Mouse (Mus musculus): ENCODE measurements around the gene Unc45b. TPM values are rescaled to one million over a fixed set of nuclear protein-coding genes. Genes with fewer than 3 reads are reported as not detected.
A peak's percentile ranks its signal among the peaks of the same experiment; 100 is the strongest.
"Not testable (repeated sequence)": the region's sequence is repeated elsewhere in the genome, so short reads cannot be mapped to it uniquely, and the experiment has no call there.

Unc45b gene
- polyA plus RNA-seq, 1 experiment: not detected

- Histone ChIP-seq H3K27ac (ENCODE audit: insufficient read depth, low read depth, low read length) (no peak within 1 kb of the TSS), H3K4me1 (ENCODE audit: control insufficient read depth, insufficient read depth, low read length) (peaks cover 5% of the 10 kb centered on the region), H3K4me3 (ENCODE audit: insufficient read depth, low read depth, low read length) (peak within 1 kb of the TSS; percentile 97)
- TF ChIP-seq CTCF (IDR thresholded peaks at IDR 0.05; ENCODE audit: insufficient read depth, low read depth, low read length) (peak; percentile 79), POLR2A (IDR thresholded peaks at IDR 0.05; ENCODE audit: insufficient read depth, low read depth, low read length) (peak; percentile 37; the same call in 1 of the 2 replicates)
- WGBS: 1% methylated on average over 73 of the region's 73 CpGs
Measured at GRCm38 (mm10) chr11:82907651-82908607, 2.4 kb upstream of the Unc45b start, which contains the start of gene Nle1. Gene Nle1 (minus strand): TSS chr11:82908411.

- TF ChIP-seq POLR2A (IDR thresholded peaks at IDR 0.05; ENCODE audit: insufficient read depth, low read depth, low read length) (no peak), CTCF (IDR thresholded peaks at IDR 0.05; ENCODE audit: insufficient read depth, low read depth, low read length) (no peak)
- Histone ChIP-seq H3K27ac (ENCODE audit: insufficient read depth, low read depth, low read length) (no peak overlapping the region), H3K4me1 (ENCODE audit: control insufficient read depth, insufficient read depth, low read length) (peaks cover 5% of the 10 kb centered on the region), H3K4me3 (ENCODE audit: insufficient read depth, low read depth, low read length) (no peak overlapping the region)
- 70% methylated on average over 10 of the region's 10 CpGs for WGBS
Measured at GRCm38 (mm10) chr11:82908608-82908989, 1.8 kb upstream of the Unc45b start.

- WGBS: 86% methylated on average over 11 of the region's 11 CpGs
- H3K4me1 ChIP-seq (ENCODE audit: control insufficient read depth, insufficient read depth, low read length): peaks cover 5% of the 10 kb centered on the region
- TF ChIP-seq POLR2A (IDR thresholded peaks at IDR 0.05; ENCODE audit: insufficient read depth, low read depth, low read length) (no peak), CTCF (IDR thresholded peaks at IDR 0.05; ENCODE audit: insufficient read depth, low read depth, low read length) (no peak)
- H3K4me3 ChIP-seq (ENCODE audit: insufficient read depth, low read depth, low read length): no peak overlapping the region
- H3K27ac ChIP-seq (ENCODE audit: insufficient read depth, low read depth, low read length): no peak overlapping the region
Measured at GRCm38 (mm10) chr11:82910679-82911389, 484 bp downstream of the Unc45b start.

- Histone ChIP-seq H3K27ac (ENCODE audit: insufficient read depth, low read depth, low read length) (no peak overlapping the region), H3K4me3 (ENCODE audit: insufficient read depth, low read depth, low read length) (no peak overlapping the region), H3K4me1 (ENCODE audit: control insufficient read depth, insufficient read depth, low read length) (no peaks in the 10 kb centered on the region)
- TF ChIP-seq POLR2A (IDR thresholded peaks at IDR 0.05; ENCODE audit: insufficient read depth, low read depth, low read length): no peak
- TF ChIP-seq CTCF (IDR thresholded peaks at IDR 0.05; ENCODE audit: insufficient read depth, low read depth, low read length): peak; percentile 91
- 7% methylated on average over 16 of the region's 16 CpGs for WGBS
Measured at GRCm38 (mm10) chr11:82914711-82915352, 4.5 kb downstream of the Unc45b start.

- Histone ChIP-seq H3K27ac (ENCODE audit: insufficient read depth, low read depth, low read length) (no peak overlapping the region), H3K4me3 (ENCODE audit: insufficient read depth, low read depth, low read length) (no peak overlapping the region), H3K4me1 (ENCODE audit: control insufficient read depth, insufficient read depth, low read length) (no peaks in the 10 kb centered on the region)
- TF ChIP-seq POLR2A (IDR thresholded peaks at IDR 0.05; ENCODE audit: insufficient read depth, low read depth, low read length) (no peak), CTCF (IDR thresholded peaks at IDR 0.05; ENCODE audit: insufficient read depth, low read depth, low read length) (no peak)
- WGBS: 78% methylated on average over 10 of the region's 10 CpGs
Measured at GRCm38 (mm10) chr11:82920768-82921167, 10.4 kb downstream of the Unc45b start.

- Histone ChIP-seq H3K4me3 (ENCODE audit: insufficient read depth, low read depth, low read length) (no peak overlapping the region), H3K27ac (ENCODE audit: insufficient read depth, low read depth, low read length) (no peak overlapping the region), H3K4me1 (ENCODE audit: control insufficient read depth, insufficient read depth, low read length) (no peaks in the 10 kb centered on the region)
- WGBS: 79% methylated on average over 4 of the region's 4 CpGs
- no peak for TF ChIP-seq POLR2A (IDR thresholded peaks at IDR 0.05; ENCODE audit: insufficient read depth, low read depth, low read length)
- TF ChIP-seq CTCF (IDR thresholded peaks at IDR 0.05; ENCODE audit: insufficient read depth, low read depth, low read length): no peak
Measured at GRCm38 (mm10) chr11:82921691-82922090, 11.3 kb downstream of the Unc45b start.

GRCm38 (mm10) chr11:82923910-82924309 lies 13.6 kb downstream of the Unc45b start:
- H3K27ac ChIP-seq (ENCODE audit: insufficient read depth, low read depth, low read length); H3K4me3 ChIP-seq (ENCODE audit: insufficient read depth, low read depth, low read length); H3K4me1 ChIP-seq (ENCODE audit: control insufficient read depth, insufficient read depth, low read length): not testable (repeated sequence)
- 87% methylated on average over 6 of the region's 6 CpGs for WGBS

GRCm38 (mm10) chr11:82928897-82929632 lies 18.7 kb downstream of the Unc45b start:
- TF ChIP-seq POLR2A (IDR thresholded peaks at IDR 0.05; ENCODE audit: insufficient read depth, low read depth, low read length) (no peak), CTCF (IDR thresholded peaks at IDR 0.05; ENCODE audit: insufficient read depth, low read depth, low read length) (no peak)
- WGBS: 71% methylated on average over 20 of the region's 20 CpGs

More at GRCm38 (mm10) chr11:82928897-82929632, 18.7 kb downstream of the Unc45b start:
- no peak overlapping the region for H3K27ac ChIP-seq (ENCODE audit: insufficient read depth, low read depth, low read length)
- no peaks in the 10 kb centered on the region for H3K4me1 ChIP-seq (ENCODE audit: control insufficient read depth, insufficient read depth, low read length)
- H3K4me3 ChIP-seq (ENCODE audit: insufficient read depth, low read depth, low read length): no peak overlapping the region
